Mouse (Mus musculus) lung, postnatal 10 days (tissue): ENCODE measurements around the gene Map2.

Source experiments
- DNase-seq: peaks from one replicate; pipeline ENCODE4 v3.0.0; 2021

Gene Map2

GRCm38 (mm10) chr1:66205517-66205916 is 30.4 kb downstream of the Map2 start:
- no peak for DNase-seq

- no peak for DNase-seq
Observed at GRCm38 (mm10) chr1:66206904-66207303, 31.8 kb downstream of the Map2 start.

- no peak for DNase-seq
Observed at GRCm38 (mm10) chr1:66211074-66211791, 36.2 kb downstream of the Map2 start.

- no peak for DNase-seq
Observed at GRCm38 (mm10) chr1:66221497-66221896, 46.4 kb downstream of the Map2 start.

GRCm38 (mm10) chr1:66223331-66223730 is 48.3 kb downstream of the Map2 start:
- no peak for DNase-seq

- peak; percentile 19 for DNase-seq
Observed at GRCm38 (mm10) chr1:66226372-66227368, 51.6 kb downstream of the Map2 start.

GRCm38 (mm10) chr1:66228205-66228604 is 53.1 kb downstream of the Map2 start:
- no peak for DNase-seq

GRCm38 (mm10) chr1:66230345-66230744 is 55.3 kb downstream of the Map2 start:
- DNase-seq, result no peak

GRCm38 (mm10) chr1:66231963-66232362 is 56.9 kb downstream of the Map2 start:
- DNase-seq, result no peak

GRCm38 (mm10) chr1:66244910-66245309 is 69.8 kb downstream of the Map2 start:
- no peak for DNase-seq

- DNase-seq, result no peak
Observed at GRCm38 (mm10) chr1:66251649-66252332, 76.7 kb downstream of the Map2 start.

- DNase-seq, result no peak
Observed at GRCm38 (mm10) chr1:66252333-66252724, 77.3 kb downstream of the Map2 start.

- no peak for DNase-seq
Observed at GRCm38 (mm10) chr1:66263220-66263619, 88.1 kb downstream of the Map2 start.

- DNase-seq, result no peak
Observed at GRCm38 (mm10) chr1:66266231-66266924, 91.3 kb downstream of the Map2 start.

GRCm38 (mm10) chr1:66277663-66278062 is 102.6 kb downstream of the Map2 start:
- no peak for DNase-seq

- DNase-seq, result no peak
Observed at GRCm38 (mm10) chr1:66279222-66280009, 104.3 kb downstream of the Map2 start.

- DNase-seq, result no peak
Observed at GRCm38 (mm10) chr1:66280152-66280551, 105.1 kb downstream of the Map2 start.

GRCm38 (mm10) chr1:66282447-66282846 is 107.4 kb downstream of the Map2 start:
- no peak for DNase-seq

GRCm38 (mm10) chr1:66288987-66289386 is 113.9 kb downstream of the Map2 start:
- DNase-seq, result no peak

GRCm38 (mm10) chr1:66292121-66292881 is 117.2 kb downstream of the Map2 start:
- DNase-seq, result no peak

GRCm38 (mm10) chr1:66299376-66299775 is 124.3 kb downstream of the Map2 start:
- DNase-seq, result no peak
